Mouse (Mus musculus): ENCODE measurements at regions not wholly inside any gene's neighbourhood (a gene's known extent, or its start where the extent isn't known, plus 50 kb on each side); places are given as distances from the start of the nearest gene placed in this dataset.

GRCm38 (mm10) chr5:71381407-71381806 lies 166.6 kb downstream of the Cox7b2 start:
- peak; percentile 19 to 71 for DNase-seq (ENCODE audit: extremely low spot score in 1 of 2, low spot score in 1 of 2)

- DNase-seq (ENCODE audit: extremely low spot score in 1 of 2, low spot score in 1 of 2) = no peak
Measured at GRCm38 (mm10) chr5:71366196-71366858, 181.7 kb downstream of the Cox7b2 start.

DNA sequence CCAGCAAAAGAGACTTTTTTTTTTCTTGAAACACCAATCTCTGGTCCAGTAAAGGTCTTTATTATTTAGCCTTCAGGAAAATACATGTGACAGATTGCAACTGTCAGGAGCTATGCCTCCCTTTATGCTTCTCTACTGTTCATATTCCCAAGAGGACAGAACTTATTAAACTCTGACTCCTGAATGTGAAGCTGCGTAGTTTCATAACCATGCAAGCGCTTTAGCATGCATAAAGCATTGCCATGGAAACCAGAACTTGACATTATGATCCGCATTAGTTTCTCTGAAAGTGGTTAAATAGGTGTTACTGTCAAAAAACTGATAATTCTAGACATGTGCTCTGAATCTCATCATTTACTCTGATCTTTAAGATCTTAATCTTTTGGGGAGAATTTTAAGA lies 206.5 kb downstream of the Cox7b2 start:
- DNase-seq (ENCODE audit: extremely low spot score in 1 of 2, low spot score in 1 of 2) = no peak

DNA sequence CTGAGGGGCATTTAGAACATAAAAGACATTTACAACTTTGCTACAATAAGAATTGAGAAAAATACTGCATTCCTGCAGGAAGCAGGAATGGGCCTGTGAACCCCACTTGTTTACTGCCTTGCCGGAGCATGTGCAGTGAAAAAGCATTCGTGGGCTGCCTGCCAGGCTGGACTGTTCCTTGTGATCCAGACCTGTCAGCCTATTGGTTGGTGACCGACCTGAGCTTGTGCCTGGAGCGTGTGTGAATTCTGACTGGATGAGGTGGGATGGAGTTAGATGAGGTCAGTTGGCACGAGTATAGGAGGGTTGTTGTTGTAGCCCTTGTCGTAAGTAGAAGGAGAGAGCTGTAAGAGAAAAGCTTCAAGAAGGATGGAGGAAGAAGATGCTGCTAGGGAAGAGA lies 213.8 kb upstream of the Gabra2 start:
- DNase-seq (ENCODE audit: extremely low spot score in 1 of 2, low spot score in 1 of 2) = no peak

DNA sequence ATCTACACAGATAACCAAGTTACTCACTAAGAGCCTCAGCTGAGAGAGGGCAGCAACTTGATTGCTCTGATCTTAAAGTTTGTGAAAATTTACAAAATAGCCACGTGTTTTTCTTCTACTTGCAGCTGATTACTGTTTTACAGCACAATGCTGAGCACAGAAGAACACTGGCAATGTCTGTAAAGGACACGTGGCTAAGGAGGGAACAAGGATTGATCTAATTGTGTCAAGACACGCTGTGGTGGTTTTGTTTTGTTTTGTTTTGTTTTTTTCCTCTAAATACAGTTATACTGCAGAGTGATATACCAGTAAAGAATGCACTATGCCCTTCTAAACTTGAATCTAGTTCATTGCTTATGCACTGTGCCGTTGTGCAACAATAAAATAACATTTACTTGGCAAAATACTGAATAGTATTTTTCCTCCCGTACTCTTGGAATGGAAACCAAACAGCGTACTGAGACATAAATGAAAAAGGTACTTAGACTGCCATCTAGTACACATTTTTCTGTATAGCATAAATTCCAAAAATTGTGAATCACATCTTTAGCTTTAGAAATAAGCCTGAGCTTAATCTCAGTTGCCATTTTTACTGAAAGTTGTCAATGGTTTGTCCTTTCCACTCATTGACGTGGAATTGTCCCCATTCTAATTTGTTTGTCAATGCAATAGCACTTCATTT lies 166.7 kb upstream of the Gabra2 start:
- DNase-seq (ENCODE audit: extremely low spot score in 1 of 2, low spot score in 1 of 2) = peak in 1 of 2 experiments; percentile 17

DNA sequence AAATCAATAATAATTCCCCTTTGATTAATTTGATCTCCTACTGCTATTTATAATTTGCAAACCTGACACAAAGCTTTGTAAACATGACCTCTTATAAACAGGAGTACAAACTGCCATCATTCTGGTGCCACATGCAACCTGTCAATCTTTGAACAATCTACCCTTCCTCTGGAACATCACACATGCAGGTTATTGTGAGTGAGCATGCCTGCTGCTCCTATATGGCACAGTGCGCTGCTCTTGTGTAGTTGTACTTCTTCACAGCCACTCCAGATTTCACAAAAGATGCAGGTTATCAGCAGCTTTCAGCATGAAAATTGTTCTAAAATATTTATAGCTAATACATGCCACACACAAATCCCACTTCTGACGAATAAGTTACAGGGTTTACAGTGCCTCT lies 153.6 kb upstream of the Gabra2 start:
- no peak for DNase-seq (ENCODE audit: extremely low spot score in 1 of 2, low spot score in 1 of 2)

GRCm38 (mm10) chr5:71248318-71249135 lies 152.9 kb upstream of the Gabra2 start:
- no peak for DNase-seq (ENCODE audit: extremely low spot score in 1 of 2, low spot score in 1 of 2)

DNA sequence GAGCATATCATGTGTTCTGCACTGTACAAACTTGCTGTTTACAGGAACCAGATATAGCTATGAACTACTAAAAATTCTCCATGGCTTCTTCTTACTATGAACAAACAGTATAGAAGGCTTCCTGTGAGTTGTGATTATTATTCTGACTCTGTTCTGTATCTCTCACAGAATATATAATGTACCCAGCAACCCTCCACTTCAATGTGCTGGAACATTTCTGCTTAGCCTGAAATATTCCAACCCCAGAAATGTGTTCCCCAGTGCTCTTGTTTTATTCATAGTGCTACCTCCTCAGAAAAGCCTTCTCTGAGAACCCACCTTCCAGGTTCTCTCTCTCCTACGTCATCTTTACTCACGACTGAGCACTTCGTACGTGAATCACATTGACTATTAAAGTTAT lies 132.0 kb upstream of the Gabra2 start:
- DNase-seq (ENCODE audit: extremely low spot score in 1 of 2, low spot score in 1 of 2) = no peak

DNA sequence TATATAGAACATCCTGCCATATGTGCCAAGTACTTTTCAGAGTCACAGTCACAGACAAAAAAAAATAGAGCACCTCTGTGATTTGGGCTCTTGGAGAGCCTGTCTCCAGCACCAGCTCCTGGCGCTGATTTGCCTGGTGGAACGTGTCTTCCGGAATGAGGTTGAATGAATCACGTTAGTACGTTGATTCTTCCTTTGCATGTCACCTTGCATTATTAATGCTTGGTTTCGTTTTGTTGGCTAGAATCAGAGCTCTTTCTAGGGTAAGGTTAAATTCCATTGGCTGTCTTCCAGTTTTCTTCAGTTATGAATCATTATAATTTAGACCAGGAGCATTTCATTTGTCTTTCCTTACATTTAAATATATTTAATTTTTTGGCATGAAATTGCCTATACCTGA lies 105.2 kb upstream of the Gabra2 start:
- DNase-seq (ENCODE audit: extremely low spot score in 1 of 2, low spot score in 1 of 2) = peak in 1 of 2 experiments; percentile 4

GRCm38 (mm10) chr5:71177316-71177715 lies 81.7 kb upstream of the Gabra2 start:
- no peak for DNase-seq (ENCODE audit: extremely low spot score in 1 of 2, low spot score in 1 of 2)

DNA sequence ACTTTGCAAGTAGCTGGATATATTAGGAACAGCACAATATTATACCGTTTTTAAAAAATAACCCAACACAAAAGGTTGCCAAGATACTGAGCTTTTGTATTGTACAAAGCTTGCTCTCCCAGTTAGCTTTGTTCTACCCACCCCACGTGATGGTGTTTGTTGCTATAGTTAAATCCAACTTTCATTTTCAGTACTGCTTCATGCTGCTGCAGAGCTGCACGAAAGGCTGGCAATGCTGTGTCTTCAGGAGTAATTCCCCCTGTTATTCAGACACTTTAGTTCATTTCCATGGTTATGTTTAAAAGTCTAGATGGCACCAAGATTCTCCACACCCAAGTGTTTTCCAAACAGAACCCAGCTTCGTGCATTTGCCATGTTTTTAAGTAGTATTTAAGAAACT lies 74.7 kb upstream of the Gabra2 start:
- peak in 1 of 2 experiments; percentile 36 for DNase-seq (ENCODE audit: extremely low spot score in 1 of 2, low spot score in 1 of 2)
